Mouse (Mus musculus) cerebral cortex, adult 2 months (tissue): ENCODE measurements around the gene Defb48.

Experiments
- WGBS: fragments of 180-500 bp; shearing (Covaris S2); methylation state at CpG from one replicate; pipeline ENCODE4 v1.1.7; 2018; 5-methylcytosine and 5-hydroxymethylcytosine counted together

Gene Defb48

DNA sequence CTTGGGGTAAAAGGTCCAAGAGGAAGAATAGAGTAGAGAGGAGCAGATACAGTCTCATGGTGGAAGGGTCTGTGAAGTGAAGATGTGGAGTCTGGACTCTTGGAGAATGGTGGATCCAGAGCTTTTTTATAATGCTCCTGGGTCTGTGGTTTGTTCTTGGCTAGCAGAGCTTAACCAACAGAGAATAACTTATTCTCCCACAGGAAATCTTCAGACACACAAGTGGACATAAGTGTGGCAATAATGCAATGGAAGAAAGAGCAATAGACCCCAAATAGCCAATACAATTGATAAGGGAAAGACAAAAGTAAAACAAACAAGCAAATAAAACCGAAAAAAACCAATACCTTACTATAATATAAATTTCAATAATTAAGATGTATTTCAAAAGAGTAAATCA is at the start of gene Defb48:
Gene Defb48 (minus strand): TSS at position 101 of the 400 bp plus-strand sequence.
- WGBS, result 74% methylated on average over 1 of the region's 1 CpGs

DNA sequence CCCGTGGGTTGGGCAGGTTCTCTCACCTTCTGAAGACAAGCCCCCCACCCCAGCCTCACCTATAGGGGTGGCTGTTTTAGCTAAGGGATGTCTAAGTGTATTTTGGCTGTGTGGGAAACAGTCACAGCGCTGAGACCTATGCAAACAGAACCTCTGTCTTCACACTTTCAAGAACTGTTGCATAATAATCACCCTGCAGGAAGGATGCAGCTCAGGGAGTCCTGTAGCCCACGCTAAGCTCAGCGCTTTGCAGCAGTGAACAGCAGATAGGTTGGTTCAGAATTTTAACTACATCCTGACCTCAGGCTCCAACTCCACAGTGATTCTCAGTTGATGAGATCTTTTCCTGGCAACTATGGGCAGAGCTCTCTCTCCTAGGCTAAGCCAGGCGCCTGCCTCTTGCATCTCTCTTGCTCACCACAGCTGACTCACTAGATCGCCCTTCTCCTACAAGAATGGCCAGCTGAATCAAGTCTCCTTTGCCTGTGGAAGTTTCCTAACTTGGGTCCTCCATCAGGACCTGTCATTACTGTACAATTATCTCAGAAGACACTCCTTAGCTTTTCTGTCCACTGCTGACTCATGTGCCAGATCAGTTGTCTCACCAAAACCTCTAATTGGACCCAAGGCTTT is 36.3 kb upstream of the Defb48 start:
- WGBS, result 45% methylated on average over 6 of the region's 6 CpGs

DNA sequence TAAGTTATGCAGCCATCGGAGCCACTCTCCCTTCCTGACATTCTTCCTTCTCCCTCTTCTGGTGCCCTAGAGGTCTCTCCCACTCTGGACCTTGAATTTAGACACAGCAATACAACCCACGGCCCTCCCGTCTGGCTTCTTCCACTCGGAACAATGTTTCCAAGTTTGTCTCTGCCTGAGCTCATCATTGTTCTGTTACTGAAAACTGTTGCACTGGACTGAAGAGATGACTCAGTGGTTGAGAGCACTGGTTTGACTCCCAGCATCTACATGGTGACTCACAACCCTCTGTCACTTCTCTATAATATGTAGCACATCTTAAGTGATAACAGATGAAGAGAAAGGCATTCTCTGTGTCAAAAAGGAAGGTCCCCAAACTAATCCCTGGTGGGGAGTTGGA is 30.4 kb upstream of the Defb48 start:
- 52% methylated on average over 4 of the region's 4 CpGs for WGBS

DNA sequence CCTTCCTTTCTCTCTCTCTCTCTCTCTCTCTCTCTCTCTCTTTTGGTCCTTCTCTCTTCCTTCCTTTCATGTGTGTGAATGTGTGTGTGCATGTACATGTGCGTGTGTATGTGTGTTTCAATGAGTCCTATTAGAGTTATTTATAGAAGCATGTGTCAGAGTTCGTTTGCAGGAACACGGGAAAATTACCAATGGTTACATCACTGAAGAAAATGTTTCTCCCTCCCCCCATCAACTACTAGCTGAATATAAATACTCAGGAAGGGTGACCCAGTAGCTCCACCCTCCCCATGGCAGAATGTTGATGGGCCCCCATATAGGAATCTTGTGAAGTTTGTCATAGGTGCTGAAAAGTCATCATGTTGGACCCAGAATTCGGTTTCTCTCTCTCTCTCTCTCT is 28.8 kb upstream of the Defb48 start:
- WGBS, result 70% methylated on average over 4 of the region's 4 CpGs

DNA sequence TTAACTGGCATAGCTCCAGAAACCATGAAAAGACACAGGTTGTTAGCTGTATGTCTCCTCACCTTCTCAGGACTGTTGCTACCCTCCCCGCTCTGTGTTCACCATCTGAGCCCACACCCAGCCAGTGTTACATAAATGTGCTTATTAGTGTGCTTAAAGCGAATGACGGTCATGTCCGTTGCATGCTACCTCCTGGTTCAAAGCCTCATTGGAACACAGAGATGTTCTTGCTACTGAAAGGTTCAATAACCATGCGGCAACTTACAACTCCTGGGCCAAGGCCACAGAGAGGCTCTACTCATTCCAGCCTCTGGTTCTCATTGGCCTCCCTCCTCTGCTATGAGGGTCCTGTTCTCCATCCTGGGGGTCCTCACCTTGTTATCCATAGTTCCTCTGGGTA is 27.2 kb upstream of the Defb48 start, which contains the start of gene Defb43:
Gene Defb43 (plus strand): TSS at position 301 of the 400 bp plus-strand sequence.
- 97% methylated on average over 5 of the region's 5 CpGs for WGBS

DNA sequence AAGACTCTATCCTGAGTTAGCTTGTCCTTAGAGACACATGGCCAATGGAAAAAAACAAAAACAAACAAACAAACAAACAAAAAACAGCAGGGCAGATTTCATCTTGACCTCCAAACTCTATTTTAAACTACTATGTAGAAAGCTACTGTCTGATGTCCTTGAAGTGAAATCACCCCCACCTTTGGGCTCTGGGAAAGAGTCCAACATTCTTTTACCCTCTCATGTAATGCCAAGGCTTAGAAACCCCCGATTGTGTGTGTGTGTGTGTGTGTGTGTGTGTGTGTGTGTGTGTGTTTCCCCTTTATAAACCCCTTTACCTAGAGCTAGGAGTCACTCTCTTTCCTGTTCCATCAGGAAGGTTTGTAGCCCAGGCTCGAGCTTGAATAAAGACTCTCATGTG is 18.3 kb upstream of the Defb48 start:
- 43% methylated on average over 2 of the region's 2 CpGs for WGBS

DNA sequence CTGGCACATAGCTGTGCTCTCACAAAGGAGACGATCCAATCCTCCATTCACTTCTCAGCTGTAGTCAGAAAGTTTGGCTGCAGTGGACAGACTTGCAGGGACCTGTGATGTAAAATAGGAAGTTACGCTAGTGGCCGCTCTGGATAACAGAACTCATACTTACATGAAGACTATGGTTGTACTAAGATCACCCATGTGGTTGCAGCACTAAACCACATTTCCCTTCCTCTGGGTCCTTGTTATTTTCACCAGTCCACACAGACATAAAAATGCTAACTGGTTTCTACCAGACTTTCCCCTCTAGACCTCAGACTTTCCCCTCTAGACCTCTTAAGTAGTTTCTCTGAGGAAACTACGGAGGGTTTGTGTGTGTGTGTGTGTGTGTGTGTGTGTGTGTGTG is 14.7 kb upstream of the Defb48 start:
- 95% methylated on average over 4 of the region's 4 CpGs for WGBS

DNA sequence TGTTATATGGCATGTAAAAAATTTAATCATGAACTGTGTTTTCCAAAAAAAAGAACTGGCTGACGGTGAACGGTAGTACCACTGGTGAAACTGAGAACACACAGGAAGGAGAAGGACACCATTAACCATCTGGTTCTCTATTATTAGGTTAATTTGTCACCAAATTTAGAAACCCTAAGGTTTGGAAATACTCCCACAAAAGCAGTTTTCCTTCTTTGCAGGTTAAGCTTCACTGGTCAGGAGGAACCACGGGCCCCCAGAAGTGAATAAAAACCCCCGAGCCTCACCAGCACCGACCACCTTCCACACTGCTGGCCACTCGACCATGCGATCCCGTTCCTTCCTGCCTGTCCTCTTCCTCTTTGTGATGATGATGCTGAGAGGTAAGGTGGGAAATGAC is 13.5 kb upstream of the Defb48 start, which contains the start of gene Defb47:
Gene Defb47 (plus strand): TSS at position 301 of the 400 bp plus-strand sequence.
- WGBS, result 89% methylated on average over 8 of the region's 8 CpGs

DNA sequence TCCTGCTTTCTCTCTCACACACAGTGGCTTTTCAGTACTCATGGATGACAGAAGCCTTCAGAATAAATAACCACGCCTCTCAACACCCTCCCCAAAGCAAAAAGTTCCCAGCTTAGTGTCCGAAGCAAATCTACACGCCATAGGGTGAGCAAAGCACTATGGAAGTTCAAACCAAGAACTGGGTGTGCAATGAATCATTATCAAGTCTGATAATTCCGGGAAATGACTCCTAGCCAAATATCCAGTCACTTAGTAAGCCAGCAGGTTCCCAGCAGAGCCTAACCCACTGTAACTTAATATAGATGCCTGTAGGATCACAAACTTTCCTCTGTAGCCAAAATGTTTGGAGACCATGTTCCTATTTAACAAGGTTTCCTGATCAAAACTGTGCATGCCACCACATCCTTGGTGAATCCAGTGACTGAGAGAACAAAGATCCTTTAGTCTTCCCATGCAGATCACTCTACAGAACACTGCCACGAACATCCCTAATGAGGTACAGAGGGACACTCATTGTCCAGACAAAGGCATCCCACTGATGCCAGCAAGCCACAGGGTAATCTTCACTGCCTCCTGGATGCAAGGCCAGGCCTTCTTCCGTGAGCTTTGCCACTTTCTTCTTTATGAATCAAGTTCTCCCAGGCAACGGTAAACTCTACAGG is 7.7 kb upstream of the Defb48 start:
- 78% methylated on average over 7 of the region's 7 CpGs for WGBS

DNA sequence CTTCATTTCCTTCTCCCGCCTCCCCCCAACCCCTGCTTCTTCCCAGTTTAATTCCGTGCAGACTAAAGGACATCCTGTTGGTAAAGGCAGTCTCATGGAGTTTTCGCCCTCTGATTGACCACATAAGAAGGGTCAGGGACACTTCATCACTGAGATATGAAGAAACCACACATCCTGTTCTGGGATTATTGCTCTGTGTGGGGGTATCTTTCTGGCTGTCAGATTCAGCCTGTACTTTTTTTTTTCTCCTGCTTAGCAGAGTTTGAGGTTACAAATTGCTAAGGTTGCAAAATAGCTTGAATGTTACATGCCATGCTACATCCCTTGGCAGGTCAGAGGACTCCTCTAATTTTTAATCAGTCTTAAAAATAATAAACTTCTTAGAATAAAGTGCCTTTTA is 7.0 kb upstream of the Defb48 start:
- 80% methylated on average over 3 of the region's 3 CpGs for WGBS

DNA sequence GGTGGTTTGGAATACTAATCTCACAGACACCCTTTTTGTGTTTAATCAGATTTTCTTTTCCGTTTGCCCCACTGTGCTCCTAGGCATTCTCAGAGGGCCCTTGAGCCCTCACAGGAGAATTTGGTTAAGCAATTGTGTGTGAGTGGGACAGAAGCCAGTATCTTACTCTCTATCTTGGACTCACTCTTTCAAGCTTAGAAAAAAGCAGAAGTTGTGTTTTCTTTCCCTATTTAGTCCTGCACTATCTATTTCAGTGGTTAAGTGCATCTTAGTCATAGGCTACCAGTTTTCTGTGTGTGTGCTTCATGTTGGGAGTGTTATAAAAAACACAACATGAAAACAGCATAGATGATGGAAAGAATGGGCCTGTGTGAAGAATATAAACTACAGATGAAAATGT is 4.5 kb downstream of the Defb48 start:
- 46% methylated on average over 1 of the region's 1 CpGs for WGBS

DNA sequence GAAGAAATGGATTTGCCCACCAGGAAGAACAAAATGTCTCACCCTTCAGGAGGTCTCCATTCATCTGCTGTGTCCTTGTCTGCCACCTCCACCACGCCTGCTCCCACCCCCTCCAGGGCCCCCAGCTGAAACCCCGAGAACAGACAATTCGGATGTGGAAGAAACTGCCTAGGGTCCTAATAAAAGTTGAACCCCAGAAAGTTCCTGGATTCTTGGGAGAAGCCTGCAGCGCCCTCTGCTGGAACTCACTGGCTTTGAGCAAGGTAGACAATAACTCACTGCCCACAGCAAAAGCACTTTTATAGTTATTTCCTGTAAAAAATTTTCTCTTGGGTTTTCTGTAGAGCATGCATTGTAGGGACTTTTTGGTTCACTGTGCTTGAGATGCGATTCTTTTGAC is 9.3 kb downstream of the Defb48 start:
- 13% methylated on average over 5 of the region's 5 CpGs for WGBS

DNA sequence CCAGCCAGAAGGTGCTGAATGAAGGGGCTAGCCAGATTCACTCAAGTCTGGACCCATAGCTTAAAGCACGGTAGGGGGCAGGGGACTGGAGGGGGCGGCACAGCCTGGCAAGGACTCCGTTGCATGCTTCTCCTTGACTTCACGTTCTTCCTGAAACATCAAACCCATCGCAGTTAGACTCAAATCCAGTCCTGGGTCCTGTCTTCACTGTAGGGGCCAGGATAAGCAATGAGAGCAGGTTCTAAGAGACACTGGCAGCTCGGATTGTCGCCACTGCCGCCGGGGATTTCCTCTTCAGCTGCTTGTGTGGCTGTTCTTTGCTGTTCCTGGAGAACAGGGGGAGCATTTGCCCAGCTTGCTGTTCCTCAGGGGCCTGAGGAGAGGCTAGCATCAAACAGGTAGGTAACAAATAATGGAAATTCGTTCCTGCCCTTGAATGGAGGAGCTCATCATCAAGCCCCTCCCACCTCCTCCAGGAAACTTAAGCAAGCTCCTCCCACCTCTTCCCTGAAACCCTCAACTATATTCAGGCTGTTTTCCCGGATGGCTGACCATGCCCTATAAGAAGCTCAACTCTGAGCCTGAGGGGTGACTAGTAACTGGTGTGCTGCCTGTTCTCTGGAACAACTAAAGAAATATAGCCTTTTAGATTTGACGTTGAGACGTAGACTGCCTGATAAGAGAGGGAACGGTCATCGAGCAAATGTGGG is 18.3 kb downstream of the Defb48 start:
- WGBS, result 22% methylated on average over 15 of the region's 15 CpGs

DNA sequence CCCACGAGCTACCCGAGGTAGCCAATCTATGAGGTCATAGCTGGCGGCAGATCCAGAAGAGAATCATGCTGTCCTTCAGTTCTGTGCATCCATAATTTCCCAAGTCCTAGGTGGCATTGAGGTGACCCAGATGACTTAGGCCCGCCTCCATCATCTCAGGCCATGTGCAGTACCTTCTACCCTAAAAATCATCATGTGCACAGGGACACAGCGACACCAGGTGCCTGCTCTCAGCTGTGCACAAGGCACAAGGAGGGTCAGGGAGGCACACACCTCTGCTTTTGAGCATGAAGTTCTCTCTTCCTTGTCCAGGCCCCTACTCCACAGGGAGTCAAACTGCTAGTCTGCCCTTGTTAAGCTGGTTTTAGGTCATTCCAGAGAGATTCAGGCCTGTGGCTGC is 19.0 kb downstream of the Defb48 start:
- WGBS, result 83% methylated on average over 5 of the region's 5 CpGs

DNA sequence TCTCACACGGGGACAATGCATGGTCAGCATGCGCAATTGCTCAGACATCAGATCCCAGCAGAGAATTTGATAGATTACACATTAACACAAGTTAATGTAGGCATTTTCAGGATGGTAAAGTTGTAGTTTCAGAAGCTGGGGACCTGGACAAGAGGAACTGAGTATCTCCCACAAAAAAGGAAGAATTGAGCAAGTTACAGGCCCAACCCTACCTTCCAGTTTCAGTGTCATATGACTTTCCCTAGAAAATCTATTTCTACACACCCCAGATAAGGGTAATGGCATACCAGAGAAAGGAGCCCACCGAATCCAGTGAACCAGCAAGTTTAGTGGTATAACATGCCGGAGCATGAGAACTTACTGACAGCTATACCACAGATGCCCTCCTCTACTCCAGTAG is 20.7 kb downstream of the Defb48 start:
- whole genome bisulfite sequencing, result 87% methylated on average over 4 of the region's 4 CpGs

DNA sequence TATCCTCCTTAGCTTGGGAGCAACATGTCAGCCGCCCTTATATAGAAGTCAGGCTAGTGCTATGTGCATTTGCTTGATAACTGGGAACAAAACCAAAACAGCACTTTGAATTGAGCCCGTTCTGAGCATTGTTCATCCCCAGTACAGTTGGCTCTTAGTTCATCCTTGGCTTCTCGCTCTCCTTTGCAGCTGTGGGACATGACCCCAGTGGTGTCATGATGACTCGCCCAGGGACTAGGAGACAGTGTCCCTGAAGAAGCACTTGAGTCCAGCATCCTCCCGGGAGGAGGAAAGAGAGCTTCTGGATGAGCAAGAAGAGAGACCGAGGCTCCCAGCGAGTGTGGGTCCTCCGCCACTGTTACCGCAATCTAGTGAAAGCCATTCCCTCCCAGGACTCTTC is 28.2 kb downstream of the Defb48 start:
- WGBS, result 88% methylated on average over 9 of the region's 9 CpGs

DNA sequence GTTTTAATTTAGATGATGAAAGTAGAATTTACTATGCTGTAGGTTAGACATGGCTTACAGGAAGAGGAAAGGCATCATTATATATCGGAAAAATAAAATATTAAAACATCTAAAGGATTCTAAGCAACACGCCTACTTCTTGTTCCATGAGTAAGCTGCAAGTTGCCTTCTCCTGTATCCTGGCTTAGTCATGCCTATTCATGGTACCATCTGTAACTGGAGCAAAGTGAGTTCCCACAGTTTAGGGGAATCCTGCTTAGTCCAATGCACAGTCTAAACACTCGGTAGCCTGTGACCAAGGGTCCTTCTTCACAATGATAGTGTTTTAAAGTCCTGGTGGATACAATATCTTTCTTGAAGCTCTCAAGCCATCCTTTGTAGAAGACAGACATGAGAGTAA is 37.5 kb downstream of the Defb48 start:
- WGBS, result 77% methylated on average over 3 of the region's 3 CpGs

DNA sequence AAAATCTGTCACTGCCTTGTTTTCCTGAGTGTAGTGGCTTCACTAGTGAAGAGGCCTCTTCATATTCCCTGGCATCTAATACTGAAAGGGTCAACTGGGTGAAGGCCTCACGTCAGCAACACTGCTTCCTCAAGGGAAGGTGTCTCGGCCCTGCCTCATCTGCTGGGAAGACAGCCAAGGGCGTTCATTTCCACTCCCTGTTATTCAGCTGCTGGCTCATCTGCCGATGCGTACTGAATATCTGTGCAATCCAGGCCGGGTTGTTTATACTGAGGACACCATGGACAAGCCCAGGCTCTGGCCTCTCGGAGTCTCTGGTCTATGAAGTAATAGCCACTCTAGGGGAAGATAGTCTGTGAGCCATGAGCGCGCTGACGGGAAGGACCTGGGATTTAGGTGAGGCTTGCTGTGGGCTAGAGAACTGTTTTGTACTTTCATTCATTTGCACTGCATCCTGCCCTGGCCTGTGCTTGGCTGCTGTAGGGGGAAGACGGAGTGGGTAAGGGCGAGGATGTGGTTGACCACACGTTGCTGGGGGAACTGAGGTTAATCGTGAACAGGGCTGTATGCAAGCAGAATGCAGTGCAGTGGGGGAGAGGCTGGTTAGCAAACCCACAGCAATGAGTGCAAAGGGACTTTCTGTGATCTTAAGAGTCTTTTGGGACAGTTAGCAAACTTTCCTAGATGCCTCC is 43.8 kb downstream of the Defb48 start:
- whole genome bisulfite sequencing, result 70% methylated on average over 14 of the region's 14 CpGs

DNA sequence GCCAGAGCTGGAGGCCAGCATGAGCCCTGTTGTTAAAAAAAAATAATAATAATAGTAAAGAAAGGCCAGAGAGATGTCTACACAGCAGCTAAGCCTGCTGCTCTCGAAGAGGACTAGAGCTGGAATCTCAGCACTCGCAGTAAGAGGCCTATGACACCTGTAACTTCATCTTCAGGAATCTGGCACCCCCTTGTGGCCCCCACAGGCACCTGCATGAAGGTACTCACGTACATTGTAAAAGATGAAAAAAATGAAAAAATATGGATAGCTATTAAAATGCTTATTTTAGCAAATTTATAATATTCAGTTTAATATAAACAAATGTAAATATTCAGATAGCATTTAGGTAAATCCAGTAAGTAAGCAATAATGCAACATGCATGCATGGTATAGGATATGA is 44.9 kb downstream of the Defb48 start:
- WGBS, result over 99% methylated on average over 3 of the region's 3 CpGs

DNA sequence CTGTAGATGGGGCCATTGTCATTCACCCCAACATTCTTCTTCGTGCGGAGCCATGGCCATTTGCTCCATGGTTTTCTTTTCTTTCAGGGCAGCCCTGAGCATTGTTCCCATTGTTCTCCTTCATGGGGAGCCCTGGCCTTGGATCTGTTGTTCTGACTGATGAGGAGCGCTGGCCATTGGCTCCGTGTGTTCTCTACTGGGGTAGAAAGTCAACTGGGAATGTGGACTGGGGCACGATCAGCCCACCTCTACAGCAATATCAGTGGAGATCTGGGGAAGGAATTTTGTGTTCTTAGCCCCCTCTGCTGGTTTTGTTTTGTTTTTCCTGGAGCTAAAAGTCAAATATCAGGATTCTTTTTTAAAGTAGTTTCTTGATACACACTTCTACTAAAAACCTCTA is 46.6 kb downstream of the Defb48 start:
- WGBS, result 50% methylated on average over 5 of the region's 5 CpGs

DNA sequence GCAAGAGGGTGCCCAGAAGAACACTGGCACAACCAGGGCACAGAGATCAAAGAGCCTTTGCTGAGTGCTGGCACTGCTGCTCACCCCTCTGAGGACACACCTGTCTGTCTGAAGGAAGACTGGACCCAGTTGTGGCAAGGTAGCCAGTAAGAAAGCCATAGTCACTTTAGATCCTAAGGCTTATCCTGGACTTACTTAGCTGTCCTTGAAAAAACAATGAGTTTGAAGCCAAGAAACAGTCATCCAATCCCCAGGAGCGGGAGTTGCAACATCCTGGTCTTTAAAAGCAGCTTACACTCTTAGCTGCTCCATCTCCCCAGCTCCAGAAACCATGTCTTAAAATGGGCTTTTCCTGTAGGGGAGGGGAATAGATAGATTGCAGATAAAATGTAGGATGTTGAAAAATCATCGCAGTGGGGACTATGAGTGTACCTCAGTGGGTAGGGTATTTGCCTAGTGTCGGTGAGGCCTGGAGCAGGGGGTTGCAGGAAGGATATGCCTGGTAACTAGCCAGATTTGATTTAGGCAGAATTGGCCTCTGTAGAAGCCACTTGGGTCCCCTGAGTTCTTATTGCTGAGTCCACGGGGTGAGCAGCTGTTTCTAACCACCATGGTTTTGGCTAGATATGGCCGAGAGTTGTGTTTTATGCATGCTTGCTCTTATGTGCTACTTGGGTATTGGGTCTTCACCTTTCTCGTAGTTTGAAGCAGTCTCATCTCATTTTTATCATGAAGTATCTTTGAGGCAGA is 47.5 kb downstream of the Defb48 start:
- 89% methylated on average over 6 of the region's 6 CpGs for WGBS

DNA sequence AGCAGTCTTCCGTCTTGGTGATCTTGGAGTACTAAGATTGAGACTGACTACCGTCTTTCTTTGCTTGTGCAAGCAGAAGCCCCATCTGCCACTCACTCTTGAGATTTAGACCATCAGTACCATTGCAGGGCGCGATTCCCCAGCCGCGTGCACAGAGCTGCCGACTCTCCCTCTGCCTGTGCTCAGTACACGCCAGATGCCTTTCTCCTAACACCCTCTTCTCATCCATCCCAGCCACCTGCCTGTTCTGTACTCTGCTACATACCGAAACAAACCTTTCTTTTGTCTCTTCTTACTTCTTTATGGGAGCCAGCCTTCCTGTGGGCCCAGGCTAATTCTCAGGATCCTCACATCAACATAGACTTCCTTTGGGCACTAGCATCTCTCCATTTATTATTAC is 48.9 kb downstream of the Defb48 start:
- WGBS, result 78% methylated on average over 9 of the region's 9 CpGs
